9 mouse cellular contexts compared by ENCODE assay signal in the genomic region with DNA sequence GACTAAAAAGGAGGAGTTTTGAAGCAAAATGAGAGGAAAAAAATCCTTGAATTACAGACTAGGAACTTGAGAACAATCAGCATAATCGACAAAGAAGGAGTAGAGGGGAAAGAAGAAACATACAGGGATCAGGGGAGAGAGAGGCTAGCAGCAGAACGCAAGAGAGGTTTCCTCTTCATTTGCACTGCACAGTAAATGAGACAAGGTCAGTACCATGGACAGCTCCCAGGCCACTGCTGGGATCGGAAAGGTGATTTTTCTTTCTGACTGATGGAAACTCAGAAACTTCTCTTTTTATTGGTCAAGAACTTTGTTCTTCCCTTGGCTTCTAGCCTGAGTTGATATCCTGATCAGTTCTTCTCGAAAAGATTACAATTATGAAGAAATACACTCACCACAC. TPM values are rescaled to one million over a fixed set of nuclear protein-coding genes. Genes with fewer than 3 reads are reported as not detected.
A peak's percentile ranks its signal among the peaks of the same experiment; 100 is the strongest.
DNase-seq lines count a peak whose midpoint lies in the region; ATAC-seq and TF ChIP-seq lines count a peak whose summit lies in the region.
"Had no signal": no experiment of that assay in that cellular context is flagged by ENCODE, and none has a peak within 500 bp of the region (broad histone marks: within the 10 kb centered on the region; RNA-seq: fewer than 3 reads in every experiment).

No protein-coding gene starts in this region.

- TF ChIP-seq EP300 in heart, postnatal 0 days (IDR thresholded peaks at IDR 0.05; ENCODE audit: low read depth) = no peak

- no peak overlapping the region for H3K4me2 ChIP-seq in heart, postnatal 0 days (ENCODE audit: low read depth, low read length)

- peak; percentile 45 for DNase-seq in heart, postnatal 0 days (ENCODE audit: low spot score)
- DNase-seq in heart, adult 8-10 months (ENCODE audit: low spot score) = no peak
- DNase-seq in 416B (ENCODE audit: low read depth) = peak; percentile 7
- peak; percentile 51 to 66 for DNase-seq in adrenal gland, postnatal 36 days
- DNase-seq in kidney, postnatal 14 days = peak; percentile 66
- peak; percentile 67 for DNase-seq in ovary, postnatal 14 days (ENCODE audit: low spot score)
- DNase-seq in frontal cortex, postnatal 10 days (ENCODE audit: low spot score in 2 of 2) = no peak

- no peak overlapping the region for H3K4me3 ChIP-seq in heart, postnatal 0 days (ENCODE audit: low read depth, low read length)

- TF ChIP-seq CTCF in heart, postnatal 0 days (IDR thresholded peaks at IDR 0.05; ENCODE audit: low read depth) = no peak

- ATAC-seq in heart, postnatal 0 days (ENCODE audit: insufficient read depth, low read depth) = no peak
- ATAC-seq in megakaryocyte, adult 5-6 weeks (ENCODE audit: poor library complexity, severe bottlenecking) = no peak

- no peaks in the 10 kb centered on the region for H3K9me3 ChIP-seq in heart, postnatal 0 days (replicated peaks; ENCODE audit: control insufficient read depth, low read length)

- peaks cover 21% of the 10 kb centered on the region for H3K27me3 ChIP-seq in heart, postnatal 0 days (ENCODE audit: control insufficient read depth, insufficient read depth, low read length)

- no peak overlapping the region for H3K9ac ChIP-seq in heart, postnatal 0 days (replicated peaks; ENCODE audit: low read depth, low read length)

- WGBS in heart, postnatal 0 days = 3% methylated on average over 4 of the region's 4 CpGs

- H3K4me1 ChIP-seq in heart, postnatal 0 days (ENCODE audit: control insufficient read depth, insufficient read depth) = no peaks in the 10 kb centered on the region

- H3K27ac ChIP-seq in heart, postnatal 0 days (ENCODE audit: low read depth) = no peak overlapping the region

- no peaks in the 10 kb centered on the region for H3K36me3 ChIP-seq in heart, postnatal 0 days (replicated peaks; ENCODE audit: control insufficient read depth, insufficient read depth, low read length)
- H3K36me3 ChIP-seq: G1E had no signal

RNA-seq across cellular contexts. Expression of a gene that starts 1.4 kb away (rescaled TPM):
- 0.08 TPM in 1 of 2 replicates, not detected in the other for total RNA-seq in heart, postnatal 0 days (2014; rRNA removed; ENCODE audit: low replicate concordance)
- polyA plus RNA-seq in heart, postnatal 0 days (2015; fragmentation: Nextera tagmentation; extraction: Ambion mirVana) = 0.56 and 0.70 TPM in 2 replicates
- under 1 TPM in 3 of 4 experiments, not detected in 1; 0.16 to 0.50 (median 0.29) TPM for total RNA-seq in heart, adult 8-10 months (2022)
- 1 to 10 TPM in 1 of 2 experiments, under 1 TPM in 1; 0.86 to 1.3 TPM for total RNA-seq in adrenal gland, postnatal 36 days (2021)
- not detected in 2 replicates for total RNA-seq in megakaryocyte, adult 5-6 weeks (2015)
- total RNA-seq in megakaryocyte, adult 5-6 weeks (2017) = not detected in 2 replicates
- polyA plus RNA-seq: G1E had no signal

Comparison
In these comparisons a context has a peak if more than half of its experiments do, and no peak if none do; other contexts are left out.
1. DNase-seq: peak in heart, postnatal 0 days (single experiment), 416B (single experiment), adrenal gland, postnatal 36 days (2 of 2), kidney, postnatal 14 days (single experiment) and ovary, postnatal 14 days (single experiment); none in heart, adult 8-10 months (single experiment) and frontal cortex, postnatal 10 days (0 of 2).